Comparison of ENCODE assay signal across 8 mouse cellular contexts in genomic region chrX:74428826-74429276, GRCm38 (mm10). TPM values are rescaled to one million over a fixed set of nuclear protein-coding genes. Genes with fewer than 3 reads are reported as not detected.
A peak's percentile ranks its signal among the peaks of the same experiment; 100 is the strongest.
DNase-seq lines count a peak whose midpoint lies in the region; ATAC-seq and TF ChIP-seq lines count a peak whose summit lies in the region.

TSS of gene G6pdx (minus strand) at chrX:74429194.

- peak; percentile 82 for ATAC-seq in forebrain, embryonic 16.5 days
- ATAC-seq in lung, embryonic 14.5 days (ENCODE audit: insufficient read depth), result peak; percentile 88

- peak within 1 kb of the TSS; percentile 82 to 87 for H3K4me3 ChIP-seq in ES-E14 (ENCODE audit: insufficient read depth in 1 of 2, low read depth in 1 of 2, low read length in 2 of 2, poor library complexity in 1 of 2, severe bottlenecking in 1 of 2)
- H3K4me3 ChIP-seq in forebrain, embryonic 16.5 days (replicated peaks; ENCODE audit: low read length), result peak within 1 kb of the TSS; percentile 64
- H3K4me3 ChIP-seq in layer of hippocampus, adult 2 months, result peak within 1 kb of the TSS; percentile 66
- H3K4me3 ChIP-seq in lung, embryonic 14.5 days (ENCODE audit: low read depth, low read length), result peak within 1 kb of the TSS; percentile 53
- H3K4me3 ChIP-seq in olfactory bulb, adult 2 months (ENCODE audit: insufficient read depth, low read depth, low read length), result peak within 1 kb of the TSS; percentile 87
- peak within 1 kb of the TSS; percentile 85 for H3K4me3 ChIP-seq in thymus, adult 2 months (ENCODE audit: control insufficient read depth, insufficient read depth, low read length)

- in situ Hi-C loops in ES-E14 (cut with MboI; ENCODE audit: low sequenced_read_pairs in 2 of 2, unreplicated experiment in 2 of 2), result no loop called here

- TF ChIP-seq CTCF in layer of hippocampus, adult 2 months (conservative IDR thresholded peaks at IDR 0.05), result peak; percentile 48
- peak; percentile 39; the same call in 1 of the 2 replicates for TF ChIP-seq CTCF in lung, embryonic 14.5 days (IDR thresholded peaks at IDR 0.05; ENCODE audit: low read depth)
- TF ChIP-seq CTCF in olfactory bulb, adult 2 months (IDR thresholded peaks at IDR 0.05; ENCODE audit: insufficient read depth, low read depth, low read length), result no peak
- no peak for TF ChIP-seq CTCF in thymus, adult 2 months (IDR thresholded peaks at IDR 0.05; ENCODE audit: borderline replicate concordance, control insufficient read depth, extremely low read depth, insufficient read depth, low read length, poor library complexity)

- TF ChIP-seq POLR2A in olfactory bulb, adult 2 months (IDR thresholded peaks at IDR 0.05; ENCODE audit: insufficient read depth, low read depth, low read length), result 0 out of 2 replicates have a peak, but pooled peaks have one; percentile 29
- TF ChIP-seq POLR2A in thymus, adult 2 months (IDR thresholded peaks at IDR 0.05; ENCODE audit: control insufficient read depth, extremely low read depth, insufficient read depth, low read length, poor library complexity), result 0 out of 2 replicates have a peak, but pooled peaks have one; percentile 18

- H3K9ac ChIP-seq in ES-E14 (ENCODE audit: insufficient read depth, low read depth, low read length, poor library complexity, severe bottlenecking), result peak within 1 kb of the TSS; percentile 91
- peak within 1 kb of the TSS; percentile 63 for H3K9ac ChIP-seq in forebrain, embryonic 16.5 days (replicated peaks; ENCODE audit: low read depth, low read length)
- H3K9ac ChIP-seq in lung, embryonic 14.5 days, result peak within 1 kb of the TSS; percentile 55

- no peaks in the 10 kb centered on the region for H3K27me3 ChIP-seq in forebrain, embryonic 16.5 days (replicated peaks; ENCODE audit: control insufficient read depth, insufficient read depth, low read length)
- H3K27me3 ChIP-seq in lung, embryonic 14.5 days (ENCODE audit: insufficient read depth, low read length), result no peaks in the 10 kb centered on the region
- H3K27me3 ChIP-seq in thymus, adult 2 months (ENCODE audit: control insufficient read depth, insufficient read depth, low read length), result no peaks in the 10 kb centered on the region

- no peaks in the 10 kb centered on the region for H3K4me1 ChIP-seq in ES-E14 (ENCODE audit: control insufficient read depth in 2 of 2, insufficient read depth in 2 of 2, low read length in 2 of 2, poor library complexity in 1 of 2)
- H3K4me1 ChIP-seq in forebrain, embryonic 16.5 days (replicated peaks; ENCODE audit: control insufficient read depth, insufficient read depth, low read length), result 0 out of 2 replicates have a peak, but pooled peaks cover 8% of the 10 kb centered on the region
- no peaks in the 10 kb centered on the region for H3K4me1 ChIP-seq in lung, embryonic 14.5 days (ENCODE audit: insufficient read depth)
- 0 out of 2 replicates have a peak, but pooled peaks cover 4% of the 10 kb centered on the region for H3K4me1 ChIP-seq in olfactory bulb, adult 2 months (ENCODE audit: control insufficient read depth, insufficient read depth, low read length)
- peaks cover 4% of the 10 kb centered on the region; the same call in 1 of the 2 replicates for H3K4me1 ChIP-seq in thymus, adult 2 months (replicated peaks; ENCODE audit: control insufficient read depth, insufficient read depth, low read length)

- WGBS in forebrain, embryonic 16.5 days, result 21% methylated on average over 25 of the region's 25 CpGs
- WGBS in lung, embryonic 14.5 days, result 12% methylated on average over 25 of the region's 25 CpGs
- 11% methylated on average over 25 of the region's 25 CpGs for WGBS in olfactory bulb, adult 2 months
- WGBS in thymus, adult 2 months, result 2% methylated on average over 24 of the region's 25 CpGs

- DNase-seq in ES-E14 (ENCODE audit: low read depth, low spot score), result peak; percentile 66
- peak; percentile 89 for DNase-seq in cerebellum, adult 11-12 months
- peak; percentile 86 to 88 for DNase-seq in heart, postnatal 36 days
- peak; percentile 72 to 76 for DNase-seq in layer of hippocampus, adult 2 months (ENCODE audit: low spot score in 2 of 2)
- DNase-seq in lung, embryonic 14.5 days, result peak; percentile 93
- DNase-seq in thymus, adult 2 months, result peak; percentile 87

- peak within 1 kb of the TSS; percentile 61; the same call in 1 of the 2 replicates for H3K27ac ChIP-seq in ES-E14 (ENCODE audit: insufficient read depth, low read depth, low read length, poor library complexity, severe bottlenecking)
- H3K27ac ChIP-seq in forebrain, embryonic 16.5 days (ENCODE audit: low read length), result peak within 1 kb of the TSS; percentile 84
- peak within 1 kb of the TSS; percentile 94 for H3K27ac ChIP-seq in layer of hippocampus, adult 2 months
- peak within 1 kb of the TSS; percentile 84 for H3K27ac ChIP-seq in lung, embryonic 14.5 days (ENCODE audit: low read depth)
- peak within 1 kb of the TSS; percentile 96 for H3K27ac ChIP-seq in olfactory bulb, adult 2 months (ENCODE audit: insufficient read depth, low read depth, low read length)
- peak within 1 kb of the TSS; percentile 83 for H3K27ac ChIP-seq in thymus, adult 2 months (ENCODE audit: control insufficient read depth, insufficient read depth, low read length)

- 0 out of 2 replicates have a peak, but pooled peaks cover 6% of the 10 kb centered on the region for H3K36me3 ChIP-seq in ES-E14 (ENCODE audit: control insufficient read depth, insufficient read depth, low read length, poor library complexity, severe bottlenecking)
- H3K36me3 ChIP-seq in forebrain, embryonic 16.5 days (ENCODE audit: control insufficient read depth, insufficient read depth), result no peaks in the 10 kb centered on the region
- peaks cover 9% of the 10 kb centered on the region; the same call in 1 of the 2 replicates for H3K36me3 ChIP-seq in lung, embryonic 14.5 days (ENCODE audit: insufficient read depth)
- H3K36me3 ChIP-seq in thymus, adult 2 months (ENCODE audit: control insufficient read depth, insufficient read depth, low read length), result 0 out of 2 replicates have a peak, but pooled peaks cover 2% of the 10 kb centered on the region

- intact Hi-C loops in heart, postnatal 36 days (cut with DNase I), result no loop called here

- H3K4me2 ChIP-seq in forebrain, embryonic 16.5 days (ENCODE audit: low read length), result peak within 1 kb of the TSS; percentile 67
- H3K4me2 ChIP-seq in lung, embryonic 14.5 days, result peak within 1 kb of the TSS; percentile 65

- H3K9me3 ChIP-seq in ES-E14 (ENCODE audit: control insufficient read depth, insufficient read depth, low read depth, low read length), result no peaks in the 10 kb centered on the region
- no peaks in the 10 kb centered on the region for H3K9me3 ChIP-seq in forebrain, embryonic 16.5 days (ENCODE audit: control insufficient read depth, low read length)
- no peaks in the 10 kb centered on the region for H3K9me3 ChIP-seq in lung, embryonic 14.5 days (ENCODE audit: low read depth, low read length)

TF ChIP-seq in ES-E14, 5 proteins besides CTCF, POLR2A, EP300 and RAD21:
- no peak for TF ChIP-seq MAFK (IDR thresholded peaks at IDR 0.05; ENCODE audit: insufficient read depth, low read depth, low read length)
- TF ChIP-seq ZC3H11A (IDR thresholded peaks at IDR 0.05; ENCODE audit: borderline replicate concordance, low read depth, low read length), result no peak
- TF ChIP-seq ZNF384 (IDR thresholded peaks at IDR 0.05; ENCODE audit: low read depth, low read length), result no peak
- 0 out of 2 replicates have a peak, but pooled peaks have one; percentile 4 for TF ChIP-seq HCFC1 (IDR thresholded peaks at IDR 0.05; ENCODE audit: borderline replicate concordance, insufficient read depth, low read length)
- no peak for TF ChIP-seq CHD2 (IDR thresholded peaks at IDR 0.05; ENCODE audit: low read depth, low read length)

RNA-seq across cellular contexts. Expression of gene G6pdx, which starts in this region (rescaled TPM):
- 30.1 and 30.3 TPM in 2 replicates for total RNA-seq in ES-E14 (2012; rRNA removed)
- 60.7 and 64.5 TPM in 2 replicates for polyA plus RNA-seq in forebrain, embryonic 16.5 days (2015; fragmentation: Nextera tagmentation; extraction: Ambion mirVana)
- 1 to 10 TPM; 6.8 to 7.1 TPM for total RNA-seq in heart, postnatal 36 days (2021)
- 10 to 100 TPM; 27.1 to 30.2 TPM for total RNA-seq in layer of hippocampus, adult 2 months (2021)
- polyA plus RNA-seq in lung, embryonic 14.5 days (2014; fragmentation: Nextera tagmentation; extraction: Ambion mirVana), result 48.7 and 53.8 TPM in 2 replicates
- polyA plus RNA-seq in olfactory bulb, adult 2 months (2012; ENCODE audit: insufficient read depth, insufficient read length, low replicate concordance, missing spikeins), result not detected in 2 replicates
- 36.0 and 40.2 TPM in 2 replicates for polyA plus RNA-seq in thymus, adult 2 months (2012; rRNA removed)

Comparison
In these comparisons a context has a peak if more than half of its experiments do, and no peak if none do; other contexts are left out.
1. Peak in every context shown above with its lines: DNase-seq, ATAC-seq, H3K4me3 ChIP-seq and H3K27ac ChIP-seq.
2. RNA of gene G6pdx (polyA plus RNA-seq): 60.7 to 64.5 TPM in forebrain, embryonic 16.5 days, 48.7 to 53.8 TPM in lung, embryonic 14.5 days and 36.0 to 40.2 TPM in thymus, adult 2 months; not detected in olfactory bulb, adult 2 months; every median in the first group is over 10 times any median in the second.
3. CTCF ChIP-seq: peak in layer of hippocampus, adult 2 months (single experiment) and lung, embryonic 14.5 days (single experiment); none in olfactory bulb, adult 2 months (single experiment) and thymus, adult 2 months (single experiment).